Mouse (Mus musculus): Measurements from ENCODE around the gene Oxct2b. TPM values are rescaled to one million over a fixed set of nuclear protein-coding genes. Genes with fewer than 3 reads are reported as not detected.

The Oxct2b gene
- polyA plus RNA-seq, 1 experiment from 2014 or later = 0.28 TPM

DNA sequence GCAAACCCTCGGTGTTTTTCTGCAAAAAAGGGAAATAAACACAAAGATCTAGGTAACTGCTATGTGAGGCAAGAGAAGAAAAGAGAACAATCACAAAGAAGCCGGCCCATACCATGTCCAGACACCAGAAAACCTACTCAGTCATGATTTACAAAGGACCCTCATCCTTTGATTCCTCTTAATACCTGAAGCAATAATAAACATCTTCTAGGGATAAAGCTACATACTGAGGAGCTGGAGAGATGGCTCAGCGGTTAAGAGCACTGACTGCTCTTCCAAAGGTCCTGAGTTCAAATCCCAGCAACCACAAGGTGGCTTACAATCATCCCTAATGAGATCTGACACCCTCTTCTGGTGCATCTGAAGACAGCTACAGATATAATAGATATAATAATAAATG lies 21.5 kb downstream of the Oxct2b start:
- WGBS = 95% methylated on average over 3 of the region's 3 CpGs
- H3K4me1 ChIP-seq (replicated peaks; ENCODE audit: control insufficient read depth, insufficient read depth, low read length) = peaks cover 4% of the 10 kb centered on the region
- H3K27me3 ChIP-seq (ENCODE audit: control insufficient read depth, insufficient read depth, low read length) = no peaks in the 10 kb centered on the region
- no peak overlapping the region for H3K4me2 ChIP-seq (replicated peaks; ENCODE audit: low read depth, low read length)
- ATAC-seq (ENCODE audit: low FRiP score) (no peak), DNase-seq (ENCODE audit: low spot score) (no peak)
- no peak overlapping the region for H3K27ac ChIP-seq (ENCODE audit: low read depth, low read length)
- H3K4me3 ChIP-seq (ENCODE audit: low read depth, low read length) = no peak overlapping the region
- H3K9ac ChIP-seq (ENCODE audit: low read depth, low read length) = no peak overlapping the region
- H3K9me3 ChIP-seq (ENCODE audit: control insufficient read depth, low read length) = no peaks in the 10 kb centered on the region
- 0 out of 2 replicates have a peak, but pooled peaks cover 2% of the 10 kb centered on the region for H3K36me3 ChIP-seq (ENCODE audit: control insufficient read depth, insufficient read depth, low read length)

DNA sequence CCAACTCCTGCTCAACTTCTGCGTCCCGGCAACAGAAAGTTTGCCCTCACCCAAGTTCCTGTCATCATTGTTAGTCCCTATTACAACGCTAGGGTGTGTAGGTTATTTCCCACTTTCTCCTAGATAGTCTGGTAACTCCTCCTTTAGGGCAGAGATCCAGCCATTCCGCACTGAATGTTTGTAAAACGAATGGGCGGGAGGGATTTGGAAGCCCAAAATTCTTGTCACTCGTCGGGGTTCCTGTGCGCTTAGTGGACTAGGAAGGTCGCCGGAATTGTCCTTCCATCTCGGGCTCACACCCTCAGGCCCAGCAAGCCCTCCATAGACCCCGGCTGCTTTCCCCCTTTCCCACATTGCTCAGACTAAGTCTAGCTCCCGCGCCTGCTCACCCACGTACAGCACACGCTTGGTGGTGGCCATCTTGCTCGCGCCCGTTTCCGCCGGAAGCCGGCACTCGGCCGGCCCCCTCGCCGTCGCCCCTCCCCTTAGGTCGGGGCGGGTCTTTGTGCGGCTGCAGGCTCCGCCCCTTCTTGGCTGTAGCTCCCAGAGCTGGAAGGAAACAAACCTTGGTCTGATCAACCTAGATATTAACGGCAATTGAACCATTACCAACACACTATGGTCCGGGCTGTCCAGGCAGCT lies 23.6 kb downstream of the Oxct2b start, which contains the start of gene Ppie:
Gene Ppie, minus strand, starts transcription at position 439 of the 642 bp plus-strand sequence.
- Histone ChIP-seq H3K27me3 (ENCODE audit: control insufficient read depth, insufficient read depth, low read length) (no peaks in the 10 kb centered on the region), H3K4me1 (replicated peaks; ENCODE audit: control insufficient read depth, insufficient read depth, low read length) (peaks cover 4% of the 10 kb centered on the region), H3K4me3 (ENCODE audit: low read depth, low read length) (peak within 1 kb of the TSS; percentile 71), H3K27ac (ENCODE audit: low read depth, low read length) (0 out of 2 replicates have a peak within 1 kb of the TSS, but pooled peaks have one; percentile 33), H3K4me2 (replicated peaks; ENCODE audit: low read depth, low read length) (peak within 1 kb of the TSS; percentile 81), H3K9ac (ENCODE audit: low read depth, low read length) (peak within 1 kb of the TSS; percentile 63), H3K36me3 (ENCODE audit: control insufficient read depth, insufficient read depth, low read length) (no peaks in the 10 kb centered on the region), H3K9me3 (ENCODE audit: control insufficient read depth, low read length) (no peaks in the 10 kb centered on the region)
- peak; percentile 95 for ATAC-seq (ENCODE audit: low FRiP score)
- WGBS = under 1% methylated on average over 34 of the region's 34 CpGs
- DNase-seq (ENCODE audit: low spot score) = peak; percentile 94

DNA sequence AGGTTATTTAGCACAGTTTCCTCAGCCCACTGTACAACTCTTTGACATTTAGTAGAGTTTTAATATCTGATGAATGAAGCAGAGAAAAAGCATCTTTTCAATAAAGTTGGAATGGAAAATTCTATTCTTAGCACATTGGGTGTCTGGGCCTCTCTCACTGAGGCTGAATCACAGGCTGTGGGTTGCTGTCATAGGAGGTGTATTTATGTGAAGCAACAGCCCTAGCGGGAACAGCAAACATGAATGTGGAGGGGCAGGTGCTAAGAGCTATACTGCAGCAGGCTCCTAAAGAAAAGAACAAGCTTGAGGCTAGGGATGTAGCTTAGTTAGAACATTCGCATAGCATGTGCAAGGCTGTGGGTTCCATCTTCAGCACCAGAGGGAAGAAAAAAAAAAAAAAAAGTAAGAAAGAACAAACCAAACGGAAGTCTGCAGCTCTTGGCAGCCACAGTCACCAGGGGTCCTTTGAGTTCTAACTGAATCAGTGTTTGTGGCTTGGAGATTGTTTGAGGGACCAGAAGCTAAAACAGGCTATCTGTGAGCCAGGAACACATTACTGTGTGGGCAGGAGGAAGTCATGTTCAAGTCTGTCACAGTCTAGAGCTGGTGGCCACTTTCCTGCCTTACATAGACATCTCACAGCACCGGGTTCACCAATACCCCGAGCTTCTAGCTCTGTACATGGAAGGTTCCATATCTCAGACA lies 31.5 kb downstream of the Oxct2b start:
- WGBS = 82% methylated on average over 5 of the region's 5 CpGs
- no peaks in the 10 kb centered on the region for H3K4me1 ChIP-seq (replicated peaks; ENCODE audit: control insufficient read depth, insufficient read depth, low read length)
- H3K4me3 ChIP-seq (ENCODE audit: low read depth, low read length) = no peak overlapping the region
- DNase-seq (ENCODE audit: low spot score) (no peak), ATAC-seq (ENCODE audit: low FRiP score) (no peak)
- H3K27me3 ChIP-seq (ENCODE audit: control insufficient read depth, insufficient read depth, low read length) = no peaks in the 10 kb centered on the region
- no peaks in the 10 kb centered on the region for H3K9me3 ChIP-seq (ENCODE audit: control insufficient read depth, low read length)
- no peak overlapping the region for H3K9ac ChIP-seq (ENCODE audit: low read depth, low read length)
- no peak overlapping the region for H3K4me2 ChIP-seq (replicated peaks; ENCODE audit: low read depth, low read length)
- no peak overlapping the region for H3K27ac ChIP-seq (ENCODE audit: low read depth, low read length)
- no peaks in the 10 kb centered on the region for H3K36me3 ChIP-seq (ENCODE audit: control insufficient read depth, insufficient read depth, low read length)

DNA sequence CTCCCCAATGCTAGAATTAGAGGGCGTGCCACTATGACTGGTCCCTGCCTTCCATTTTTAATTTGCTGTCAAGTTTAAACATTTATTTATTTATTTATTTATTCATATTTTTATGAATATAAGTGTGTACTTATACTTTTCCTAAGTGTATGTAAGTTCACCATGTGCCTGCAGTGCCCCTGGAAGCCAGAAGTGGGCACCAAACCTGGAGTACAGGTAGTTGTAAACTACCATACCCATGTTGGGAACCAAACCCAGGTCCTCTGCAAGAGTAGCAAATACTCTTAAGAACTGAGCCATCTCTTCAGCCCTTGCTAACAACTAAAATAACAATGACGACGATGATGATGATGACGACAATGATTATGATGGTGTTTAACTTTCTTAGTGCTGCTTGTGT lies 35.9 kb downstream of the Oxct2b start:
- H3K4me1 ChIP-seq (replicated peaks; ENCODE audit: control insufficient read depth, insufficient read depth, low read length) = no peaks in the 10 kb centered on the region
- H3K27me3 ChIP-seq (ENCODE audit: control insufficient read depth, insufficient read depth, low read length) = no peaks in the 10 kb centered on the region
- H3K4me3 ChIP-seq (ENCODE audit: low read depth, low read length) = no peak overlapping the region
- no peaks in the 10 kb centered on the region for H3K36me3 ChIP-seq (ENCODE audit: control insufficient read depth, insufficient read depth, low read length)
- H3K4me2 ChIP-seq (replicated peaks; ENCODE audit: low read depth, low read length) = no peak overlapping the region
- ATAC-seq (ENCODE audit: low FRiP score) (no peak), DNase-seq (ENCODE audit: low spot score) (no peak)
- WGBS = 77% methylated on average over 4 of the region's 4 CpGs
- H3K27ac ChIP-seq (ENCODE audit: low read depth, low read length) = no peak overlapping the region
- no peak overlapping the region for H3K9ac ChIP-seq (ENCODE audit: low read depth, low read length)
- no peaks in the 10 kb centered on the region for H3K9me3 ChIP-seq (ENCODE audit: control insufficient read depth, low read length)

DNA sequence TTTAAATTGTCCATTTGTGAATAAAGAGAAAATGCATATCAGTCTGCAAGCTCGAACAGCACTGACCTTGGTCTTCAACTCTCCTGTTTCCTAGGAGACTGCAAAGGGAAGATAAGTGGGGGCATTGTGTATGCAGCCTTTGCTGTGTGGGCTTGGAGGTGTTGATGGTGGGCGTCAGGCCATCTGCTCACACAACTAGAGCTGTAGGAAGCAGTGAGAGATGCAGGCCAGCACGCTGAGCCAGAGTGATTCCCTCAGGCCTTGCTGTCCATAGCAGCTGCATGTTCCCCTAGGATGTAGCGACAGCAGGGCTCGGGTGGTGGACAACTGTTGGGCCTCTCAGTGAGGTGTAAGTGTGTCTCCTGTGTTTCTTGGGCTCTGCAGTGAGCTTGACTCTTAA lies 36.9 kb downstream of the Oxct2b start:
- Histone ChIP-seq H3K4me1 (replicated peaks; ENCODE audit: control insufficient read depth, insufficient read depth, low read length) (no peaks in the 10 kb centered on the region), H3K9me3 (ENCODE audit: control insufficient read depth, low read length) (no peaks in the 10 kb centered on the region), H3K9ac (ENCODE audit: low read depth, low read length) (no peak overlapping the region), H3K4me2 (replicated peaks; ENCODE audit: low read depth, low read length) (no peak overlapping the region), H3K27ac (ENCODE audit: low read depth, low read length) (no peak overlapping the region), H3K4me3 (ENCODE audit: low read depth, low read length) (no peak overlapping the region), H3K27me3 (ENCODE audit: control insufficient read depth, insufficient read depth, low read length) (no peaks in the 10 kb centered on the region), H3K36me3 (ENCODE audit: control insufficient read depth, insufficient read depth, low read length) (no peaks in the 10 kb centered on the region)
- DNase-seq (ENCODE audit: low spot score) (no peak), ATAC-seq (ENCODE audit: low FRiP score) (no peak)
- 52% methylated on average over 5 of the region's 5 CpGs for WGBS

DNA sequence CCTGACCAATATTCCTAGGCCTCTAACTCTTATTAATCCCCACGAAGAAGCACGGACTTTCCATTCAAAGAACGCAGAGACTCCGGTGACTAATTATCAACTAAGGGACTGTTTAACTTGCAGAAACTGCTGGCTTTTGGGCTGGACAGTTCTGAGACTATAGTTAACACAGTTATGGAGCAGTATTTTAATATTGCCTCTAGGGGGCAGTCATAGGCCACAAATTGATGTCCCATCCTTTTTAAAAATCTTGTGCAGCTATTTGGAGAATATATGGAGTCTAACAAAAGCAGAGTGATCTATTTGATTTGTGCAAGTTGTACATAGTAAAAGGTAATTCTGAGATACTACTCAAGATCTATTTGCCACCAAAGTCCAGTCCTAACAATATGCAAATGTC lies 38.9 kb downstream of the Oxct2b start:
- Histone ChIP-seq H3K4me3 (ENCODE audit: low read depth, low read length) (no peak overlapping the region), H3K9me3 (ENCODE audit: control insufficient read depth, low read length) (no peaks in the 10 kb centered on the region), H3K4me1 (replicated peaks; ENCODE audit: control insufficient read depth, insufficient read depth, low read length) (no peaks in the 10 kb centered on the region), H3K9ac (ENCODE audit: low read depth, low read length) (no peak overlapping the region), H3K4me2 (replicated peaks; ENCODE audit: low read depth, low read length) (no peak overlapping the region), H3K27me3 (ENCODE audit: control insufficient read depth, insufficient read depth, low read length) (no peaks in the 10 kb centered on the region), H3K36me3 (ENCODE audit: control insufficient read depth, insufficient read depth, low read length) (no peaks in the 10 kb centered on the region), H3K27ac (ENCODE audit: low read depth, low read length) (no peak overlapping the region)
- DNase-seq (ENCODE audit: low spot score) = peak; percentile 62
- WGBS = 26% methylated on average over 4 of the region's 4 CpGs
- ATAC-seq (ENCODE audit: low FRiP score) = no peak

DNA sequence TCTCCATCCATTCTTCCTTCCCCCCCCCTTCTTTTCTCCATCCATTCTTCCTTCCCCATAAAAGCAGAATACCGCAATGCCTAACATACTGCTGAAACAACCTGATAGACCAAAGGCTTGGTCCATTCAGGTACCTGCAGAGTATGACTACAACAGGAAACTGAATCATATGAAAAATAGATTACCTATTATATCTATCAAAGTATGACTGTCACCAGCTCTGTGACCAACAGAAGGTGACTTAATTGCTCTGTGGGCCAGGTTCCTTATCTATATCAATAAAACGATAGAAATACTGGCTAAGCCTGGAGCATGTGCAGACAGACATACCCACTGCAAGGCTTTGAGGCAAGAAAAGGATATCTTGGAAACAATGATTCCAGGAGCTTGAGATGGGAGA lies 39.4 kb downstream of the Oxct2b start:
- Histone ChIP-seq H3K36me3 (ENCODE audit: control insufficient read depth, insufficient read depth, low read length) (no peaks in the 10 kb centered on the region), H3K4me2 (replicated peaks; ENCODE audit: low read depth, low read length) (no peak overlapping the region), H3K4me1 (replicated peaks; ENCODE audit: control insufficient read depth, insufficient read depth, low read length) (no peaks in the 10 kb centered on the region), H3K4me3 (ENCODE audit: low read depth, low read length) (no peak overlapping the region), H3K9me3 (ENCODE audit: control insufficient read depth, low read length) (no peaks in the 10 kb centered on the region), H3K27me3 (ENCODE audit: control insufficient read depth, insufficient read depth, low read length) (no peaks in the 10 kb centered on the region), H3K9ac (ENCODE audit: low read depth, low read length) (no peak overlapping the region), H3K27ac (ENCODE audit: low read depth, low read length) (no peak overlapping the region)
- DNase-seq (ENCODE audit: low spot score) (no peak), ATAC-seq (ENCODE audit: low FRiP score) (no peak)
- 75% methylated on average over 2 of the region's 2 CpGs for WGBS

DNA sequence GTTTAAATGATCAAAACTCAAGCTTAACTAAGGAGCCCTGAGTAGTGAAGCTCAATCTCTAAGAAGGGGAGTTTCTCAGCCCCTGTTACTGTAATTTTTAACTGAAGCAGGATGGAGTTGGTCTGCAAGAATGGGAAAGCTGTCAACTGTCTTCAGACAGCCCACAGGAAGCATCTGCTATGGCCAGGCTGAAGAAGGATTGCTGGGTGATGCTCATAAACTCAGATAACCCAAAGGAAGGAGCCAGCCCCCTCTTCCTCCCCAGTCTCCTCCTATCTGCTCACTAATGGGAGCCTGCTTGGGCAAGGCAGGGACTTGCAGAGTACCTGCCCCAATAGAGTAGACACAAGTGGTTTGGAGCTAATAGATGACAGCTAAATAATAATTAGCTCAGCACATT lies 39.8 kb downstream of the Oxct2b start:
- H3K9me3 ChIP-seq (ENCODE audit: control insufficient read depth, low read length) = no peaks in the 10 kb centered on the region
- DNase-seq (ENCODE audit: low spot score) = no peak
- no peaks in the 10 kb centered on the region for H3K27me3 ChIP-seq (ENCODE audit: control insufficient read depth, insufficient read depth, low read length)
- no peak for ATAC-seq (ENCODE audit: low FRiP score)
- no peaks in the 10 kb centered on the region for H3K4me1 ChIP-seq (replicated peaks; ENCODE audit: control insufficient read depth, insufficient read depth, low read length)
- H3K4me3 ChIP-seq (ENCODE audit: low read depth, low read length) = no peak overlapping the region
- H3K27ac ChIP-seq (ENCODE audit: low read depth, low read length) = no peak overlapping the region
- no peak overlapping the region for H3K4me2 ChIP-seq (replicated peaks; ENCODE audit: low read depth, low read length)
- H3K9ac ChIP-seq (ENCODE audit: low read depth, low read length) = no peak overlapping the region
- H3K36me3 ChIP-seq (ENCODE audit: control insufficient read depth, insufficient read depth, low read length) = no peaks in the 10 kb centered on the region

DNA sequence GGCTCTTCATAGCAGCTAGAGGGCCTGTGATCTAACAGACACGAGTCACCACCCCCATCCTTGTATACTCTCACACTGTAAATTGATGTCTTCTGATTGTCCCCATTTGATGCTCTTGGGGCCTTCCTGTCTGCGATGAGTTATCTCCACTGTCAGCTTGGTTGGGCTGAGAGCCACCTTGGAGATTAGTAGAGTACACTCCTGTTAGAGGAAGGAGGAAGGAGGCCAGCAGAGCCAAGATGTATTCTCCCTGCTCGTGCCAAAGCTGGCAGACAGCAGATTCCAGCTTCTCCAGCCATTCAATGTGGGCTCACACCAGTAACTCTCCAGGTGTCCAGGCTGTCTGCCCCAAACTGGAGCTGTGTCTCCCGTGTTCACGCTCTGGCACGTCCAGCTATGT lies 44.5 kb downstream of the Oxct2b start:
- no peak for DNase-seq (ENCODE audit: low spot score)
- Histone ChIP-seq H3K4me2 (replicated peaks; ENCODE audit: low read depth, low read length) (no peak overlapping the region), H3K36me3 (ENCODE audit: control insufficient read depth, insufficient read depth, low read length) (no peaks in the 10 kb centered on the region), H3K9ac (ENCODE audit: low read depth, low read length) (no peak overlapping the region), H3K27ac (ENCODE audit: low read depth, low read length) (no peak overlapping the region), H3K27me3 (ENCODE audit: control insufficient read depth, insufficient read depth, low read length) (no peaks in the 10 kb centered on the region), H3K9me3 (ENCODE audit: control insufficient read depth, low read length) (no peaks in the 10 kb centered on the region), H3K4me3 (ENCODE audit: low read depth, low read length) (no peak overlapping the region), H3K4me1 (replicated peaks; ENCODE audit: control insufficient read depth, insufficient read depth, low read length) (no peaks in the 10 kb centered on the region)
- ATAC-seq (ENCODE audit: low FRiP score) = no peak
- 89% methylated on average over 6 of the region's 6 CpGs for WGBS
